Mouse (Mus musculus): Measurements from ENCODE around the gene Colgalt1. TPM values are rescaled to one million over a fixed set of nuclear protein-coding genes. Genes with fewer than 3 reads are reported as not detected.

The Colgalt1 gene
- polyA plus RNA-seq, 1 experiment from 2014 or later = 56.2 TPM

GRCm38 (mm10) chr8:71604021-71604420 lies 6.8 kb upstream of the Colgalt1 start:
- Histone ChIP-seq H3K4me1 (peaks cover 14% of the 10 kb centered on the region), H3K4me2 (replicated peaks) (no peak overlapping the region), H3K9me3 (no peaks in the 10 kb centered on the region), H3K4me3 (no peak overlapping the region), H3K27me3 (peaks cover 34% of the 10 kb centered on the region), H3K9ac (replicated peaks) (no peak overlapping the region), H3K36me3 (no peaks in the 10 kb centered on the region), H3K27ac (replicated peaks) (no peak overlapping the region)
- no peak for ATAC-seq (replicated peaks)
- WGBS = 56% methylated on average over 7 of the region's 7 CpGs

- WGBS = 31% methylated on average over 5 of the region's 5 CpGs
Measured at GRCm38 (mm10) chr8:71612141-71612540, 1.3 kb downstream of the Colgalt1 start.

GRCm38 (mm10) chr8:71613418-71613817 lies 2.6 kb downstream of the Colgalt1 start:
- ATAC-seq (replicated peaks) = no peak
- WGBS = 78% methylated on average over 4 of the region's 4 CpGs
- H3K9ac ChIP-seq (replicated peaks) = no peak overlapping the region
- H3K36me3 ChIP-seq = peaks cover 37% of the 10 kb centered on the region
- no peaks in the 10 kb centered on the region for H3K9me3 ChIP-seq
- H3K4me2 ChIP-seq (replicated peaks) = no peak overlapping the region
- H3K27ac ChIP-seq (replicated peaks) = no peak overlapping the region
- no peak overlapping the region for H3K4me3 ChIP-seq
- peaks cover 12% of the 10 kb centered on the region for H3K4me1 ChIP-seq
- H3K27me3 ChIP-seq = no peaks in the 10 kb centered on the region

More at GRCm38 (mm10) chr8:71612141-71612540, 1.3 kb downstream of the Colgalt1 start:
- Histone ChIP-seq H3K4me3 (peak overlapping the region; percentile 80), H3K9ac (replicated peaks) (peak overlapping the region; percentile 79), H3K27ac (replicated peaks) (no peak overlapping the region), H3K9me3 (no peaks in the 10 kb centered on the region), H3K4me2 (replicated peaks) (peak overlapping the region; percentile 62), H3K4me1 (peaks cover 12% of the 10 kb centered on the region), H3K27me3 (no peaks in the 10 kb centered on the region), H3K36me3 (peaks cover 25% of the 10 kb centered on the region)
- no peak for ATAC-seq (replicated peaks)

GRCm38 (mm10) chr8:71619786-71620185 lies 9.0 kb downstream of the Colgalt1 start:
- WGBS = 90% methylated on average over 2 of the region's 2 CpGs
- Histone ChIP-seq H3K9me3 (no peaks in the 10 kb centered on the region), H3K27me3 (no peaks in the 10 kb centered on the region), H3K4me2 (replicated peaks) (no peak overlapping the region), H3K27ac (replicated peaks) (no peak overlapping the region), H3K36me3 (peaks cover 86% of the 10 kb centered on the region), H3K4me3 (no peak overlapping the region), H3K4me1 (no peaks in the 10 kb centered on the region), H3K9ac (replicated peaks) (no peak overlapping the region)
- no peak for ATAC-seq (replicated peaks)

GRCm38 (mm10) chr8:71625088-71625487 lies 14.3 kb downstream of the Colgalt1 start:
- H3K9me3 ChIP-seq = no peaks in the 10 kb centered on the region
- no peak for ATAC-seq (replicated peaks)
- no peak overlapping the region for H3K27ac ChIP-seq (replicated peaks)
- no peak overlapping the region for H3K4me2 ChIP-seq (replicated peaks)
- peaks cover 4% of the 10 kb centered on the region for H3K27me3 ChIP-seq
- H3K4me3 ChIP-seq = no peak overlapping the region
- H3K4me1 ChIP-seq = peaks cover 19% of the 10 kb centered on the region
- 90% methylated on average over 1 of the region's 1 CpGs for WGBS
- no peak overlapping the region for H3K9ac ChIP-seq (replicated peaks)
- H3K36me3 ChIP-seq = peaks cover 48% of the 10 kb centered on the region

GRCm38 (mm10) chr8:71626753-71627152 lies 16.0 kb downstream of the Colgalt1 start:
- H3K9me3 ChIP-seq = no peaks in the 10 kb centered on the region
- peaks cover 21% of the 10 kb centered on the region for H3K4me1 ChIP-seq
- H3K4me2 ChIP-seq (replicated peaks) = no peak overlapping the region
- H3K4me3 ChIP-seq = no peak overlapping the region
- 83% methylated on average over 9 of the region's 9 CpGs for WGBS
- no peak overlapping the region for H3K9ac ChIP-seq (replicated peaks)
- no peak overlapping the region for H3K27ac ChIP-seq (replicated peaks)
- peaks cover 15% of the 10 kb centered on the region for H3K27me3 ChIP-seq
- H3K36me3 ChIP-seq = peaks cover 34% of the 10 kb centered on the region
- no peak for ATAC-seq (replicated peaks)

- peaks cover 21% of the 10 kb centered on the region for H3K4me1 ChIP-seq
- H3K9me3 ChIP-seq = no peaks in the 10 kb centered on the region
- no peak overlapping the region for H3K9ac ChIP-seq (replicated peaks)
- no peak overlapping the region for H3K4me3 ChIP-seq
- WGBS = 55% methylated on average over 9 of the region's 9 CpGs
- peak overlapping the region; percentile 27; the same call in 1 of the 2 replicates for H3K27ac ChIP-seq (replicated peaks)
- no peak overlapping the region for H3K4me2 ChIP-seq (replicated peaks)
- peaks cover 28% of the 10 kb centered on the region for H3K36me3 ChIP-seq
- peaks cover 17% of the 10 kb centered on the region for H3K27me3 ChIP-seq
- ATAC-seq (replicated peaks) = no peak
Measured at GRCm38 (mm10) chr8:71627265-71628099, 16.7 kb downstream of the Colgalt1 start.

- 7% methylated on average over 16 of the region's 16 CpGs for WGBS
- Histone ChIP-seq H3K27ac (replicated peaks) (peak overlapping the region; percentile 72), H3K4me1 (peaks cover 21% of the 10 kb centered on the region), H3K36me3 (peaks cover 25% of the 10 kb centered on the region), H3K4me2 (replicated peaks) (peak overlapping the region; percentile 90), H3K9me3 (no peaks in the 10 kb centered on the region), H3K4me3 (peak overlapping the region; percentile 50), H3K9ac (replicated peaks) (peak overlapping the region; percentile 61), H3K27me3 (peaks cover 17% of the 10 kb centered on the region)
- no peak for ATAC-seq (replicated peaks)
Measured at GRCm38 (mm10) chr8:71628396-71629095, 17.7 kb downstream of the Colgalt1 start.

GRCm38 (mm10) chr8:71629096-71629697 lies 18.4 kb downstream of the Colgalt1 start:
- Histone ChIP-seq H3K36me3 (peaks cover 19% of the 10 kb centered on the region), H3K9ac (replicated peaks) (peak overlapping the region; percentile 61), H3K27me3 (peaks cover 17% of the 10 kb centered on the region), H3K9me3 (no peaks in the 10 kb centered on the region), H3K4me3 (peak overlapping the region; percentile 50), H3K4me2 (replicated peaks) (peak overlapping the region; percentile 90), H3K4me1 (peaks cover 21% of the 10 kb centered on the region), H3K27ac (replicated peaks) (peak overlapping the region; percentile 72)
- WGBS = under 1% methylated on average over 55 of the region's 55 CpGs
- peak; percentile 84 for ATAC-seq (replicated peaks)

- H3K9me3 ChIP-seq = no peaks in the 10 kb centered on the region
- peak overlapping the region; percentile 50 for H3K4me3 ChIP-seq
- peak; percentile 34 for ATAC-seq (replicated peaks)
- H3K9ac ChIP-seq (replicated peaks) = peak overlapping the region; percentile 61
- H3K36me3 ChIP-seq = peaks cover 14% of the 10 kb centered on the region
- H3K27ac ChIP-seq (replicated peaks) = peak overlapping the region; percentile 72; the same call in 1 of the 2 replicates
- peaks cover 27% of the 10 kb centered on the region for H3K4me1 ChIP-seq
- peaks cover 17% of the 10 kb centered on the region for H3K27me3 ChIP-seq
- 3% methylated on average over 25 of the region's 25 CpGs for WGBS
- H3K4me2 ChIP-seq (replicated peaks) = peak overlapping the region; percentile 90
Measured at GRCm38 (mm10) chr8:71629781-71630212, 19.0 kb downstream of the Colgalt1 start.

GRCm38 (mm10) chr8:71630761-71631160 lies 20.0 kb downstream of the Colgalt1 start:
- peaks cover 17% of the 10 kb centered on the region for H3K27me3 ChIP-seq

GRCm38 (mm10) chr8:71631897-71632296 lies 21.1 kb downstream of the Colgalt1 start:
- Histone ChIP-seq H3K4me2 (replicated peaks) (no peak overlapping the region), H3K36me3 (peaks cover 8% of the 10 kb centered on the region), H3K9ac (replicated peaks) (no peak overlapping the region), H3K4me1 (peaks cover 28% of the 10 kb centered on the region), H3K4me3 (no peak overlapping the region), H3K9me3 (no peaks in the 10 kb centered on the region), H3K27ac (replicated peaks) (no peak overlapping the region), H3K27me3 (peaks cover 17% of the 10 kb centered on the region)
- WGBS = 71% methylated on average over 2 of the region's 2 CpGs
- ATAC-seq (replicated peaks) = no peak

More at GRCm38 (mm10) chr8:71630761-71631160, 20.0 kb downstream of the Colgalt1 start:
- ATAC-seq (replicated peaks) = no peak
- no peak overlapping the region for H3K9ac ChIP-seq (replicated peaks)
- peaks cover 28% of the 10 kb centered on the region for H3K4me1 ChIP-seq
- no peak overlapping the region for H3K27ac ChIP-seq (replicated peaks)
- peaks cover 14% of the 10 kb centered on the region for H3K36me3 ChIP-seq
- H3K4me3 ChIP-seq = no peak overlapping the region
- 86% methylated on average over 6 of the region's 6 CpGs for WGBS
- no peaks in the 10 kb centered on the region for H3K9me3 ChIP-seq
- H3K4me2 ChIP-seq (replicated peaks) = no peak overlapping the region

Measured in forebrain, embryonic 15.5 days (tissue).